Mouse (Mus musculus) G1E-ER4 (cell line): Measurements from ENCODE around the gene Gnb1. TPM values are rescaled to one million over a fixed set of nuclear protein-coding genes. Genes with fewer than 3 reads are reported as not detected.

Experiments used
- GATA1 ChIP-seq: IDR thresholded peaks from one replicate; pipeline ENCODE4 v1.8.0; 2012; ENCODE audit warnings: low read length, inconsistent platforms
- polyA plus RNA-seq: library from polyadenylated mRNA; stranded (reverse); fragments of >175 nt; gene quantifications from 2 replicates; pipeline ENCODE4 v1.2.3, GENCODE M21; 2012

The Gnb1 gene
- polyA plus RNA-seq, 1 experiment: 42.8 TPM

- TF ChIP-seq GATA1: no peak
These were observed 14.6 kb downstream of the Gnb1 start for GRCm38 (mm10) chr4:155505671-155506295.

GRCm38 (mm10) chr4:155508614-155509013 is 17.5 kb downstream of the Gnb1 start:
- TF ChIP-seq GATA1: no peak

GRCm38 (mm10) chr4:155510981-155511380 is 19.8 kb downstream of the Gnb1 start:
- no peak for TF ChIP-seq GATA1

GRCm38 (mm10) chr4:155514810-155515209 is 23.6 kb downstream of the Gnb1 start:
- TF ChIP-seq GATA1: no peak

- no peak for TF ChIP-seq GATA1
These were observed 26.9 kb downstream of the Gnb1 start for GRCm38 (mm10) chr4:155517948-155518517.

GRCm38 (mm10) chr4:155522327-155522726 is 31.2 kb downstream of the Gnb1 start:
- TF ChIP-seq GATA1: no peak

- TF ChIP-seq GATA1: no peak
These were observed 34.6 kb downstream of the Gnb1 start for GRCm38 (mm10) chr4:155525751-155526150.

GRCm38 (mm10) chr4:155529294-155529693 is 38.1 kb downstream of the Gnb1 start:
- TF ChIP-seq GATA1: no peak

GRCm38 (mm10) chr4:155549993-155550392 is 58.8 kb downstream of the Gnb1 start:
- no peak for TF ChIP-seq GATA1

- TF ChIP-seq GATA1: no peak
These were observed 59.3 kb downstream of the Gnb1 start for GRCm38 (mm10) chr4:155550446-155550845.

- no peak for TF ChIP-seq GATA1
These were observed 59.9 kb downstream of the Gnb1 start for GRCm38 (mm10) chr4:155551073-155551472.

GRCm38 (mm10) chr4:155552917-155553532 is 61.9 kb downstream of the Gnb1 start:
- no peak for TF ChIP-seq GATA1

- TF ChIP-seq GATA1: no peak
These were observed 63.7 kb downstream of the Gnb1 start for GRCm38 (mm10) chr4:155554880-155555279.

- no peak for TF ChIP-seq GATA1
These were observed 64.3 kb downstream of the Gnb1 start for GRCm38 (mm10) chr4:155555464-155555863.

- TF ChIP-seq GATA1: no peak
These were observed 68.3 kb downstream of the Gnb1 start for GRCm38 (mm10) chr4:155559454-155559853.

GRCm38 (mm10) chr4:155560932-155561331 is 69.8 kb downstream of the Gnb1 start:
- no peak for TF ChIP-seq GATA1
